Mouse (Mus musculus) spleen, adult 2 months (tissue): ENCODE data around the gene Ndc1. TPM values are rescaled to one million over a fixed set of nuclear protein-coding genes. Genes with fewer than 3 reads are reported as not detected.

Experiments used
- DNase-seq, 2 experiments: peaks; one replicate each; pipeline versions ENCODE4 v3.0.0 to v3.0.0-alpha.2; 2012 to 2021; ENCODE audit warnings: low spot score in 2 of 2, low read depth in 1 of 2
- H3K27ac ChIP-seq: fragments of 200-500 bp; 2 replicates; pipeline ENCODE4 v1.5.1; 2012; ENCODE audit warnings: low read length, inconsistent platforms; ENCODE audit not compliant: insufficient read depth
- H3K27me3 ChIP-seq: fragments of 200-500 bp; 2 replicates; pipeline ENCODE4 v1.6.1; 2012; ENCODE audit warnings: mild to moderate bottlenecking, moderate library complexity, low read length, inconsistent platforms; ENCODE audit not compliant: control insufficient read depth, insufficient read depth
- H3K36me3 ChIP-seq: fragments of 200-500 bp; 2 replicates; pipeline ENCODE4 v1.6.1; 2012; ENCODE audit warnings: mild to moderate bottlenecking, low read length, inconsistent platforms; ENCODE audit not compliant: control insufficient read depth, insufficient read depth
- H3K4me1 ChIP-seq: fragments of 200-500 bp; 2 replicates; pipeline ENCODE4 v1.6.1; 2011; ENCODE audit warnings: inconsistent platforms; ENCODE audit not compliant: control insufficient read depth, insufficient read depth, insufficient read length
- H3K4me3 ChIP-seq: fragments of 200-500 bp; 2 replicates; pipeline ENCODE4 v1.5.1; 2011; ENCODE audit warnings: mild to moderate bottlenecking, inconsistent platforms; ENCODE audit not compliant: insufficient read depth, insufficient read length; ENCODE audit errors: extremely low read depth
- CTCF ChIP-seq: fragments of 200-500 bp; IDR thresholded peaks from 2 replicates; pipeline ENCODE4 v1.5.1; 2011; ENCODE audit warnings: mild to moderate bottlenecking, inconsistent platforms; ENCODE audit not compliant: insufficient read depth, insufficient read length, insufficient replicate concordance; ENCODE audit errors: extremely low read depth
- POLR2A ChIP-seq: fragments of 200-500 bp; IDR thresholded peaks from 2 replicates; pipeline ENCODE4 v1.6.1; 2011; ENCODE audit warnings: low read depth, low read length, inconsistent platforms
- WGBS: fragments of 180-500 bp; shearing (Covaris S2); methylation state at CpG from one replicate; pipeline ENCODE4 v1.1.7; 2018; 5-methylcytosine and 5-hydroxymethylcytosine counted together
- polyA plus RNA-seq: library from polyadenylated mRNA; depleted of rRNA; stranded (reverse); fragments of >200 nt; gene quantifications from 2 replicates; pipeline ENCODE4 v1.2.3, GENCODE M21; 2012

Gene Ndc1
- polyA plus RNA-seq, 1 experiment: 10.6 TPM

DNA sequence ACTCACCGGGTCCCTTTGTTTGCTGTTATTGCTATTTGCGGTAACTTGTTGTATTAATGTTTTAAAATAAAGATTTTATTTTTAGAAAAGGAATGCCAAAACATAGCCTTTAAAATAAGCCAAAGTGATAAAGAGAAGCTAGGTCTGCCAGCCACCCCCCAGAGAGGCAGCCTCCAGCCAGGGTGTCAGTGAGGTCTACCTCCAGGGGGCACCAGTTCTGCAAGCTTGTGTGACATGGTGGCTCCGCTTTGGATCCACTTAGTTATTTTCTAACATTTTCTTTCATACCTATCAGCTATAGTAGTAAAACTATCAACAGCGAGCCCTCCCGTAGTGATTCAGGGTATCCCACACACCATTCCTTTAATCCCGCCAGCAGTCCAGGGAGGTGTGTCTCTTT is 80.9 kb downstream of the Ndc1 start:
- no peak for DNase-seq
- no peak overlapping the region for H3K4me3 ChIP-seq
- no peak for TF ChIP-seq CTCF
- no peak for TF ChIP-seq POLR2A
- no peak overlapping the region for H3K27ac ChIP-seq
- H3K36me3 ChIP-seq: no peaks in the 10 kb centered on the region
- H3K27me3 ChIP-seq: no peaks in the 10 kb centered on the region
- no peaks in the 10 kb centered on the region for H3K4me1 ChIP-seq
- 89% methylated on average over 6 of the region's 6 CpGs for WGBS

DNA sequence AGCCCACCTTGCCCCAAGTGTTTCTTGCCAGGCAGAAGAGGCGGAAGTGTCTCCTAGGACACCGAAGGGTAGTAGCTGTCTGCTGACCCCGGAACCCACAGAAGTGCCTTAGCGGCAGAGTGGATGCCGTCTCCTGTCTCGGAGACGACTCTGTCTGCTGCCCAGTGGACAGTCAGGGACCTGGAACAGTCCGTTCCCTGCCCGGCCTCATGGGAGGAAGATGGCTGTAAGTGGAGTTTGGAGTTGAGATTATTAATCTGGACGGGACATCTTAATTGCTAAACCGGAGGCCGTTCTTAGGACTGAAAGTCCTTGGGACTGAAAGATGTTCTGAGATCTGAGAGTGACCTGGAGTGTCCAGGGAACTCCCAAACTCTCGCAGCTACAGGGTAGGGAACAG is 81.9 kb downstream of the Ndc1 start:
- no peaks in the 10 kb centered on the region for H3K27me3 ChIP-seq
- H3K4me1 ChIP-seq: no peaks in the 10 kb centered on the region
- 83% methylated on average over 13 of the region's 13 CpGs for WGBS
- H3K27ac ChIP-seq: no peak overlapping the region
- H3K4me3 ChIP-seq: no peak overlapping the region
- DNase-seq: no peak
- no peak for TF ChIP-seq POLR2A
- TF ChIP-seq CTCF: no peak
- no peaks in the 10 kb centered on the region for H3K36me3 ChIP-seq

DNA sequence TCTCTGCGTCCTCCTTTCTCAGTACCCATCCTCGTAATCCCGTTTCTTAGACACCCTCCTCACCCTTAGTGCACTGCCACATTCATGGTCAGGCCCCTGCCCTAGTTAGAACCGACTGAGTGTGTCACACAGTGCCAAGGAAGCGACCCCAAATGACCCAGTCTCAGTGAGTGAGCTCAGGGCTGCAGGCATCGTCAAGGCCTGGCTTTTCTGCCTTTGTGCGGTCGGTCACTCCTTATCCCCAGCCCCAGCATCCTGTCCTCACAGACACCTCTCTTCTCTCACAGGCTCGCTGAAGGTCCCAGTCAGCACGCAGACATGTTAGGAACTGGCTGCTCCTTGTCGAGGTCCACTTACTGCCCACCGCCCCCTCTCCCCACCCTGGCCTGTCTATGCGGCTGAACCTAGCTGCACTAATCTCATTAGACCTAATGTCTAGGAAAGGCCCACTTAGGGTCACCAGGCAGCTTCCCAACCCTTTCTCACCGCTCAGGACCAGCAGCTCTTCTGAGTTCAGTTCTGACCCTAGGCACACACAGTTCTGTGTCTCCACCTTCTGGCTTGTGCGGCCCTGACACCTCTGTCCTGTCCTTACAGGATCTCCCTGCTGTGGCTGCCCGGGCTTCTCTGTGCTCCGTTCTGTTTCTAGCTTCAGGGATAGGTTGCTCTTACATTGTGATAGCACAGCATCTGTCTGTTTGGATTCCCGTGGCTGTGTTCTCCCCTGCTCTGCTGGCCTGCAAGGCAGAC is 84.9 kb downstream of the Ndc1 start:
- Histone ChIP-seq H3K4me1 (no peaks in the 10 kb centered on the region), H3K27me3 (no peaks in the 10 kb centered on the region), H3K4me3 (no peak overlapping the region), H3K27ac (no peak overlapping the region), H3K36me3 (no peaks in the 10 kb centered on the region)
- TF ChIP-seq POLR2A: no peak
- TF ChIP-seq CTCF: no peak
- WGBS: 91% methylated on average over 18 of the region's 18 CpGs
- no peak for DNase-seq

DNA sequence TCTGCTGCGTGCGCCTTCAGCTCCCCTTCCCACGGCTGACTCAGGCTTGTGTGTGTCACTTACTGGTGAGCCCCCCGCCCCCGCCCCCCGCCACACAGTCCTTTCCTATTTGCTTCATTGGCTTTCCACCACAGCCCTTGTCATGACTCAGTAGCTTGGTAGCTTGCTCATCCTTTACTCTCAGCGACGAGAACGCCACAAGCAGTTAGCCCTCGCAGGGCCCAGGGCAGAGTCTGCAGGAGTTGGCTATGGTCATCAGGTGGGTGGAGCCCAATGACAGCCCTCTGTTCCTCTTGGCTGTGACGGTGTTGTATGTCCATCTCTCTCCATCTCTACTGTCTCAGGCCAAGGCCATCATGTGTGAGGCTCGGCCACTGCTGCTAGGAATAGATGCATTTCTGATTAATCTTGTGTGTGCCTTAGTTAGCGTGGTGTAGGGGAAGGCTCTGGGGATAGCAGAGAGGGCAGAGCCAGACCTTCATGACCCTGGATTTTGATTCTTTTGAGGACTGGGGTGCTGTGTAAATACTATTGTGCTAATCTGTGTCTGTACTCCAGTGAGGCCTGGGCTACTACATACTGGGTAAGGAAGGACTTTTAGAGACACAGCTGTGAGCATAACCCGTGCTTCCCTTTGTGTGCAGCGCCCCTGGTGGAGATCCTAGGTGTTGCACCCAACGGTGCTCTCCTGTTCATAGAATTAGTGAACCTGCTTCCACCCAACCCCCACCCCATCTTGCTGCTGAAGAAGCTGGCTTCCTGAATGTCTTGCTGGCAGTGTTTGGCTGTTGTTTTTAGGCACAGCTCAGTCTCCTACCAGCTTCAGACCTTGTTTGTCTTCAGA is 85.8 kb downstream of the Ndc1 start:
- TF ChIP-seq POLR2A (no peak), CTCF (peak; percentile 62; the same call in 1 of the 2 replicates)
- DNase-seq: peak; percentile 28 to 69

DNA sequence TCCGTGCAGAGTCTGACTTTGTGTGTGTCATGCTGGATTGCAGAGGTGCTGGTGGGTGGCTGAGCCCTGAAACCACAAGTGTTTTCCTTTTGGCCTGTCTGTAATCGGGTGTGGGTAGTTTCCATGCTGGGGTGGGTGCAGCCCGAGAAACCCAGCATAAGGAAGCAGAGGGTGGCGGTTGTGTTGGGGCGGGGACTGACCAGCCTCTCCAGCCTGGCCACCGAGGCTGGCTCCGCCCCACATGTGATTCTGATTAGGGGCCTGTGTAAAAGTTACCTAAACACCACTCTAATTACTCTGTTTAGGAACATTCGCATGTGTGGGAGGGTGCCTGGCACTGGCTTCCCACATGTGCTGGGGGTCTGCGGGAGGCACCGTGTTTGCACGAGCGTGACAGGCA is 90.0 kb downstream of the Ndc1 start:
- Histone ChIP-seq H3K4me1 (no peaks in the 10 kb centered on the region), H3K27me3 (no peaks in the 10 kb centered on the region), H3K4me3 (no peak overlapping the region), H3K27ac (no peak overlapping the region), H3K36me3 (no peaks in the 10 kb centered on the region)
- no peak for TF ChIP-seq POLR2A
- TF ChIP-seq CTCF: no peak
- 40% methylated on average over 12 of the region's 12 CpGs for WGBS
- no peak for DNase-seq

More for the DNA sequence above, 85.8 kb downstream of the Ndc1 start:
- Histone ChIP-seq H3K4me1 (no peaks in the 10 kb centered on the region), H3K4me3 (no peak overlapping the region), H3K27ac (no peak overlapping the region), H3K36me3 (no peaks in the 10 kb centered on the region), H3K27me3 (no peaks in the 10 kb centered on the region)
- 67% methylated on average over 16 of the region's 16 CpGs for WGBS

DNA sequence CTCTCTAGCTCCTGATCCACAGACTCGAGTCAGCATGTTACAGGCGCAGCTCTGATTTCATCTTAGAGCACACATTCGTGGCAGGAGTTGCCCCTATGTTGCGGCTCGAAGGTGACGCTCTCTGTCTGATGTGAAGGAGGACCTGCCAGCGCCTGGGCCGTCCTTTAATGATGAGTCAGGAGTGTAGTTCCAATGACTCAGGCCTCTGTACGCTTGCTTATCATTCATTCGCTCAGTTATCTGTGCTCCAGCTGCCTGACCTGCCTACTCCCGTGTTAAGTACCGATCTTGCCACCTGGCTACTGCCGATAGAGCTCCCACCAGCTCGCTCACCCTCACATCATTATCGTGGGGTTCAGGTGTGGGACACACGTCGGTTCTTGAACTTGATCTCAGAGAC is 91.3 kb downstream of the Ndc1 start:
- WGBS: 79% methylated on average over 17 of the region's 17 CpGs
- Histone ChIP-seq H3K4me1 (no peaks in the 10 kb centered on the region), H3K27me3 (no peaks in the 10 kb centered on the region), H3K4me3 (no peak overlapping the region), H3K27ac (no peak overlapping the region), H3K36me3 (no peaks in the 10 kb centered on the region)
- TF ChIP-seq POLR2A (no peak), CTCF (no peak)
- DNase-seq: no peak
